Mouse (Mus musculus) urinary bladder, adult 18-20 months (tissue): Measurements from ENCODE around the gene Irf3.

Source experiments
- DNase-seq, 2 experiments: peaks; one replicate each; pipeline ENCODE4 v3.0.0; 2022; ENCODE audit warnings: low spot score in 2 of 2, mixed read lengths in 2 of 2

Gene Irf3

DNA sequence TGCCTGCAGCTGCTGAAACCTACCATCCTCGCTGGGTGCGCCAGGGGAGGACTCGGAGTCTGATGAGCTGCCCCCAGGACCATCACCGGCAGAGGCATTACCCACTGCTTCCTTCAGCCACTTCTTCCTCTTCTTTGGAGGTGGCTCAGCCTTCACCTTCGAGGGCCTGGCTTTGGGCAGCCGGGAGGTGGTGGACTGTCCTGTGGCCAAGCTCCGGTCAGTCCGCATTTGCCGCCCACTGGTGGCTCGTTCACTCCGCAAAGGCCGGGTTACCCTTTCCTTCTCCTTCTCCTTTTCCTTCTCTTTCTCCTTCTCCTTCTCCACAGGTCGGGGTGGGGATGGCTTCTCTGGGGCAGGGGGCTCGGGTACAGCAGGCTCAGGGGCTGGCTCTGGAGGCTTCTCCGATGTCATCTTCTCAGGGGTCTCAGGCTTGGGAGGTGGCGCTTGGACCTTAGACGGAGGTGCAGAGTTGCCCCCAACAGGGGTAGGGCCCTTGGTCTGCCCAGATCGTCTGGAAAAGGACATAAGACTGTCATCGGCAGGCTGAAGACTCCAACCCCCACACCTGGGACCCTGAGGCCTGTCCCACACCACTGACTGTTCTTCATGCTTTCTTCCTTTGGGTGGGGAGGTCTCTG lies 36.4 kb downstream of the Irf3 start:
- DNase-seq, result no peak

DNA sequence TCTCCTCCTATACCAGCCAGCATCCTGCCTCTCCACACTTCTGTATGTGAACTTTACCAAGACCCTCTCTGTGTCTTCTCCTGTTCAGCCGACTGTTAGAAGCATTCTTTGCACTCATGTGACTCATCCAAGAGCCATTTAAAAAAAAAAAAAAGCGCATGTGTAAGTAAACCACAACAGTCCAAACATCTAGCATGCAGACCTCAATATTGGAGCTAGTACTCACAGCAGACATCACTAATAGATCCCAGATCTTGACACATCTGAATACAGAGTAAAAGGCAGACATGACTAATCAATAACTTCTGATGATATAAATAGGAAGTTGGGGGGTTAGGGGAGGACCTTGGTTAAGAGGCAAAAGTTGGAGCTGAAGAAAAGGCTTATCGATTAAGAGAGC lies 38.2 kb downstream of the Irf3 start:
- no peak for DNase-seq

DNA sequence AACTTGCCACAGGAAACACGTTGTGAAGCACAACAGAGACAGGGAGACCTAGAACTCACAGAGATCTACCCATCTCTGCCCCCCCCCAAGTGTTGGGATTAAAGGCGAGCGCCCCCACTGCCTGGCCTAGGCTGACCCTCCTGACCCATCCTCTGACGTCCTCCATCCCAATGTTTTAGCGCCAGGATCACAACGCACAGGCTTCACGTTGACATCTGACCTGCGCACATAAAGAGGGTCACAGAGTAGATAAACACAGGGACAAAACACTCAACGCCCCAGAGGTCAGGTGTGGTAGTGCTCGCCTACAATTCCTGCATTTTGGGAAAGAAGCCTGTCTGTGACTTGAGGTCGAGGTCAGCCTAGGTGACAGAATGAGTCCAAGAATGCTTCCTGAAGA lies 39.3 kb downstream of the Irf3 start:
- DNase-seq, result no peak

DNA sequence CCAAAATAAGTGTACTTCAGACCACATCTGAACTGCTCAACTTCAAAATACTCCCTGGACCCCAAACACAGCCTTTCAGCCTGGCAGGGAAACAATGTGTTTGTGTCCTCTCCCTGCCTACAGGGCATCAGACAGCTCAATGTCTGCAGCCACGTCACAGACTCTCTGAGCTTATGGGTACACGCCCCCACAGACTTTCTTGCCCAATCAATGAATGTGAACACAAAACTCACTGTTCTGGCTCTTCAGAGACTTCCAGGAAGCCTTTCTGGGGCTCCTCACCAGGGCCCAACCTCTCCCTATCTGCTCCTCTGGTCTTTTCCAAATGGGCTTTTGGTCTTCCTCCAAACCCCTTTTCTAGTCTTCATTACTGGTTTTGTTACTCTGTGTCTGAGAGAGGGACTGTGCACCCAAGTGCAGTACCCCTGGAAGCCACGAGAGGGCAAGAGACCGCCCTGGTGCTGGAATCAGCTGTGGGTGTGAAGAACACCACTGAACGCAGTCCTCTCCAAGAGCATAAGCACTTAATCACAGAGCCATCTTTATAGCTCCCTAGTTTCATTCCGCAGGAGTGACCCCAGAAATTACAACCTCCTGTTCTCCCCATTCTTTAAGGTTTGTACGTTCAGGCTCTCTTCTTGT lies 40.4 kb downstream of the Irf3 start:
- DNase-seq, result no peak

DNA sequence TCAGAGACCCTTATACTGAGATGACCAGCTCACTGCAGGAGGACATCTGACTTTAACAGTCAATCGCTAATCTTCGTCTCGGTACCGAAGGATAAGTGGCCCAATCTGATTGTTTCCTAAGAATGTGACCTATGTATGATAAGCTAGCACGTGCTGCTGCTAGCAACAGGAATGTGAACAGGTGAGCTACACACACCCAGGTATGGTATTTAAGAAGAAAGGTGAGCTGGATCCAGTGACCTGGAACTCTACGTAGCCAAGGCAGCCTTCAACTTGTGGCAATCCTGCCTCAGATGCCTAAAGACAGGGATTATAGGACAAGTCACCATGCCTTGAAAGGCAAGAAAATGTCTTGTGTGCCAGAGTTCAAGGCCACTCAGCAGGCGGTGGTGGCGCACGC lies 41.0 kb downstream of the Irf3 start:
- DNase-seq, result no peak

DNA sequence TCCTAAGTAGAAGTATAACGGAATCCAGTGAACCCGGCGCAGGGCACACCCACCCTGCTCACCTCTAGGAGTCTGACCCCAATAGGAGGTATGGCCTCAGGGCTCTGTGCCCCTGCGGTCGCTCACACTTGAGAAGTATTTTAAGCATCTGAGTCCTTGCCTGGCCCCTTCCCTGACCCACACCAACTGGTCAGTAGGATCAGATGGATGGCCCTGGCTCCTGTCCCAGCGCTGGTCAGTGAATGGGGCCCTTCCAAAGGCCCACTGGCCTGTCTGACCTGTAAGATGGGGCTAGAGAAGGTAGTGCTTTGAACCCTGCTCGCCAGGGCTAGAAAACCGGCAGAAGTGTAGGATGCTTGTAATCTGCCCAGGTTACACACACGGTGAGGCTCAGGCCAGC lies 43.4 kb downstream of the Irf3 start:
- no peak for DNase-seq

DNA sequence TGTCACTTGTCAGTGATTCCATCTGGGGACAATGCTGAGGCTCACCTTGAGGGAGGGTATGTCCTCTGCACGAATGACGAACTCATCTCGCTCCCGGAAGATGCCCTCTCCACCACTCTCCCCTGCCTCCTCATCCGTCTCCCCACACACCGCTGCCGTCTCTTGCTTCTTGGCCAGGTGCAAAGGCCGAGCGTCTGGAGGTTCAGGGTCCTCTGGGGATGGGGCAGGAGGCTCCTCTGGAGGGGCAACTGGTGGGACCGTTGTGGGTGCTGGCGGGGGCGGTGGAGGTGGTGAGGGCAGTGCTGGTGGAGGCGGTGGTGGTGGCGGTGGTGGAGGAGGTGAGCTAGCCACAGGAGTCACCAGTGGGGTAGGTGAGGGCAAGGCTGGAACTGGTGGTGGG lies 45.9 kb downstream of the Irf3 start:
- DNase-seq, result no peak

DNA sequence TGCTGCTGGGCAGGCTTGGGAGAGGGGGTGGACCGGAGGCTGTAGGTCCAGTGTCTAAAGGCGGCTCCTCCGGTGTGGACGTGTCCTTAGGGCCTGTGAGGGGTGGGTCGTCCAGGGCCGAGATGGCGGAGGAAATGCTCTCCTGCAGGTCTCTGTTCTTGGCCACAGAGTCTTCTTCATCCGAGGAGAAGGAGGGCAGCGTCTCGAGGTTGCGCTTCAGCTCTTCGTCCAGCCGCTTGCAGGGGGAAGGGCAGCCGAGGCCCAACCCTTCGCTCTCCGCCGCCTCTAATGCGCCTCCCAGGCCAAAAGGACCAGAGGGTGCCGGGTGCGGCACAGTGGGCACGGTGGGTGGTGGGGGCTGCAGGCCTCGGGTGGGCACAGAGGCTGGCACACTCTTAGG lies 48.3 kb downstream of the Irf3 start:
- no peak for DNase-seq

DNA sequence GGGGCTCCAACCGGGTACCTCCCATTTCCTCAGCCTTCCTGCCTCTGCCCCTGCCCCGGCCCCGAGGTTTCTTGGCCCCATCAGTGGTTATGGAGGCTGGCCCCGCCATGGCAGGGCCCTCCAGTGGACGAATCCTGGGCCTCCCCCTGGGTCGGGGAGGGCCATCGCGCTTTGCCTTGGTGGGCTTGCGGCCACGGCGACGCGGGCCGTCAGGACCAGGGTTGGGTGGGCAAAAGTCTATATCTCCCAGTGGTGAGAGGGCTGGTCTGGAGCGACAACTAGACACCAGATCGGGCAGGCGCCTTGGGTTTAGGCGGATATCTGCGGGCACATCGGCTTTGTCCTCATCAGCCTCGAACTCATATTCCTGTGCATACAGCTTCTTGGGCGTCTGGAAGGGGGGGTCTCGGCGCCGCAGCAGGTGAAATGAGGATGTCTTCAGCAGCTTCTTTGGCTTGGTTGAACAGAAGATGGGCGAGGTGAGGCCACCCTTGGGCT lies 49.5 kb downstream of the Irf3 start:
- no peak for DNase-seq

DNA sequence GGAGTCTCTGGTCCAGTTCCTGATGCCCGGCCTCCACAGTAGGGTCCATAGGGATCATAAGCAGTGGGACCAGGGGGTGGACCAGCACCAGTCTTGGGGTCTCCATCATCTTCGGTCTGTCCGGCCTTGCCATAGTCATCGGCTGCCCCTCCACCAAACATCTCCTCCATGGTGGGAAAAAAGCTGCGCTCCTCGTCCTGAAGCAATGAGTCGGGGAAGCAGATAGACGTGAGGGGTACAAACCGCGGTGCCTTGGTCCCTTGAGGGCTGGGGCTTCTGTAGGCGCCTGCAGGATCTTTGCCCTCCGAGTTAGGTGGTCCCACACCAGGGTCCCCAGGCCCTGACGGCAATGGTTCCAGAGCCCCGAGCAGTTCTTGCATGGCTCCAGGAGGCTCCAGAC lies 50.0 kb downstream of the Irf3 start:
- DNase-seq, result no peak

DNA sequence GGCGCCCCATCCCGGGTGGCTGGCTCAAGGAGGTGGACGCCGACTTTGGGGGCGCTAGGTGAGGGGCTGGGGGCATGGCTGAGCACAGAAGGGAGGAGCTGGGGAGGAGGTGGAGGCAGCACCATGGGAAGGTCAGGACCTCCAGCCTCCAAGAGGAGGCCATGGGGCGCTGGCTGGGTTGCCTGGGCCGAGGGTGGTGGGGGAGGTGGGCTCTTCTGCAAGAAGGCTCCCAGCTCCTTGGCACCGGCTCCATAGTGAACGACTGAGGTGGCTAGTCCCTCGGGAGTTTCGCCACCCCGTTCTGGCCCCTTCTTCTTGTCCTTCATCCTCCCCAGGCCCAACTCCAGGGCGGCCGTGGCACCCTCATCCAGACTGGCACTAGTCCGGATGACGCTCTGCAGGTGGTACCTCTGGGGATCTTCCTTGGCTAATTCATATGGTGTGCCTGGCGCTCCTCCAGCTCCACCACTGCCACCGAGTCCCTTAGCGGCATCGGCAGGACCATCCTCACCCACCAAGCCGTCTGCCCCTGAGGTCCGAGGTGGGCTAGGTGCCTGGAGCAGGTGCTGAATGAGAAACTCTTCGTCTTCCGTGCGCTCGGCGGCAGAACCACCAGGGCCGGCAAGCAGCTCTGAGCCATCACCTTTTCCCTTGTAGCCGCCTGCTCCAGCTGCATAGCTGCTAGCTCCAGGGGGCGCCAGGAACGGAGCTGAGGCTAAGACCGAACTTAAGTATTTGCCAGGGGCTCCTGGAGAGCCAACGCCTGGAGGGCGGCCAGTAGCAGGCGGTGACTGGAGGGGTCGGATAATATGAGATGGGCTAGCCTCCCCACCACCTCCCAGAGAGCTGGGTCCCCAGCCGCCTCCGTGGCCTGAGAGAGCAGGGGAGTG lies 50.8 kb downstream of the Irf3 start:
- no peak for DNase-seq

DNA sequence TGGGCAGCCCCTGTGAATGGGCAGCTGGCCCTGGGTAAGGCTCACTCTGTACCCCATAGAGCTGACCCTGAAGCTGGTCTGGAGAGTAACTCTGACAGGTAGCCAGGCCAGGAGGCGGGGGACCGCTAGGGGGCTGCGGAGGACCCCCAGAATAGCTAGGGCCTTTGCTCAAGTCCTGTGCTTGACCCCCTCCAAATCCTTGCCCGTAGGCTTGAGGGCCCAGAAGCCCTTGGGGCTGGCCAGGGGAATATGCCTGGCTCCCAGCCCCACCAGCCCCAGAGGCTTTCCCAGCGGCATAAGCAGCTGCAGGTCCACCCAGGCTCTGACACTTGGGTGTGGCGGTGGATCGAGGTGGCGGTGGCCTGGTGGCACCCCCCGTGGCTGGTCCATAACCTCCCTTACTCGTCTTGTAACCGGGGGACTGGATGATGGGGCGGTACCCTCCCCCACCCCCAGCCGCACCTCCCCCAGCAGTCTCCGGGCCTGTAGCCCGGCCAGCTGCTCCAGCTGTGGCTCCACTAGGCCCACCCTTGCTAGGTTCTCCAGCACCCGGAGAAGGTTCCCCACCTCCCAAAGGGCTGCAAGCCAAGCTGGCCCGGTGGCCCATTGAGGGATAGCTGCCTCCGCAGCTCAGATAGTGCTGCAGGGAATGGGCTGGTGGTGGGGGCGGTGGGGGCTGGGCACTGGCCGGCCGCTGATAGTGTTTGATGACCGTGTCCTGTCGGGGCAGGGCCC lies 51.6 kb downstream of the Irf3 start:
- DNase-seq, result no peak

DNA sequence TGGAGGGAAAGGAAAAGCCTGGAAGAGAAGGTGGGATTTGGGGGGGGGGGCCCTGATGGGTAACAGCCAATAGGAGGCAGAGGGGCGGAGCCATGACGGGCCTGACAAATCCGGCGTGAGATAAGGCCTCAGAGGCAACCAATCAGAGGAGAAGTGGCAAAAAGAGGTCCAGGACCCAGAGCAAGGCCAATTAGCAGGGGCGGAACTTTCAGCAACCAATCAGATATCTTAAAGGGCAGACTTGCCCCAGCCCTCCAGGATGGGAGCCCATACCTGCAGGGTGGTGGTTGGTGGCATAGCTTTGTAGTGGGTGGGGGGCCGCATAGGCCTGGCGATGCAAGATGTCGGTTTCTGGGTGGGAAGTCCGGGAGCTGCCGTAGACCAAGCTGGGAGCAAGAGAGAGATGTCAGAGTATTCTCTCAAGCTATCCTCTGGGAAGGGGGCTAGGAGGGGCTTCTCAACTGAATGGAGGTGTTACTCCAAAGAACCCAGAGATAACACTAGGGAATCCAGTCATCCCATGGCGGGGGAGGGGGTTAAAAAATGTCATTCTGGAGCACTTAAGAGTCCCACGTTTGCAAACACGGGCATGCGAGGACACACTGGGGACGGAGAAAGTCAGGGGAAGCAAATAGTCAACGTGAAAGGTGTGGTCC lies 53.6 kb downstream of the Irf3 start:
- no peak for DNase-seq

DNA sequence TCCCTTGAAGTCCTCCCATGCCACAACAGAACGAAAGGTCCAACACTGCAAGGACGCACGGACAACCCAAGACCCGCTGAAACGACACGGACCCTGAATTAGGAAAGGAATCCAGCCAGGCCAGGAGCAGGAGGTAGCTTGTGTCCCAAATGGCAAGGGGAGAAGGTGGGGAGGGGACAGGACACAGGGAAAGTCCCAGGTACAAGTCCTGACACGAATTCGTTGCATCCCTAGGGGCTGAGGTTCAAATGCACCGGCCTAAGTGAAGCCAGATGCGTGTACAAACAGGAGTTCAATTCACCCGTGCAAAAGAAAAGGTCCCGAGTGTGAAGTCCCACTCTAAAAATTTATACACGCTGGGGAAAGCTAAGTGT lies 54.1 kb downstream of the Irf3 start:
- DNase-seq, result no peak
